Mouse (Mus musculus): ENCODE measurements around the gene Frmd4a.

GRCm38 (mm10) chr2:4370499-4370898, 353.0 kb downstream of the Frmd4a start:
- TF ChIP-seq CTCF (IDR thresholded peaks at IDR 0.05; ENCODE audit: control insufficient read depth, insufficient read depth, low read length) (no peak), POLR2A (IDR thresholded peaks at IDR 0.05; ENCODE audit: borderline replicate concordance, control insufficient read depth, low read depth, low read length) (no peak)

Data from bone marrow, adult 2 months (tissue).